In genomic region chr1:93694966-93695365, GRCm38 (mm10) we compare ENCODE assay signal across 8 mouse cellular contexts. TPM values are rescaled to one million over a fixed set of nuclear protein-coding genes. Genes with fewer than 3 reads are reported as not detected.
A peak's percentile ranks its signal among the peaks of the same experiment; 100 is the strongest.
DNase-seq lines count a peak whose midpoint lies in the region; ATAC-seq lines count a peak whose summit lies in the region.

No protein-coding gene starts in this region.

- peaks cover 2% of the 10 kb centered on the region; the same call in 1 of the 2 replicates for H3K36me3 ChIP-seq in heart, embryonic 11.5 days (ENCODE audit: control insufficient read depth, insufficient read depth, low read length)
- no peaks in the 10 kb centered on the region for H3K36me3 ChIP-seq in stomach, embryonic 16.5 days (ENCODE audit: control insufficient read depth, insufficient read depth, low read length)

- H3K4me3 ChIP-seq in heart, embryonic 11.5 days (ENCODE audit: low read depth, low read length), result no peak overlapping the region
- no peak overlapping the region for H3K4me3 ChIP-seq in stomach, embryonic 16.5 days (replicated peaks; ENCODE audit: low read length)

- no peaks in the 10 kb centered on the region for H3K27me3 ChIP-seq in heart, embryonic 11.5 days (ENCODE audit: control insufficient read depth, insufficient read depth, low read length)
- no peaks in the 10 kb centered on the region for H3K27me3 ChIP-seq in stomach, embryonic 16.5 days (ENCODE audit: control insufficient read depth, insufficient read depth, low read length)

- H3K4me1 ChIP-seq in heart, embryonic 11.5 days (ENCODE audit: control insufficient read depth, insufficient read depth, low read length), result peaks cover 16% of the 10 kb centered on the region
- H3K4me1 ChIP-seq in stomach, embryonic 16.5 days (ENCODE audit: control insufficient read depth, insufficient read depth, low read length), result no peaks in the 10 kb centered on the region

- DNase-seq in heart, adult 11 months, result peak; percentile 98
- DNase-seq in gastrocnemius, postnatal 36 days, result peak; percentile 69 to 70
- DNase-seq in kidney, postnatal 10 days, result peak; percentile 88
- DNase-seq in left cerebral cortex, adult 9 months (ENCODE audit: low spot score in 2 of 2), result no peak
- no peak for DNase-seq in layer of hippocampus, postnatal 36 days

- intact Hi-C loops in gastrocnemius, postnatal 36 days (cut with DNase I), result no loop called here

- H3K9me3 ChIP-seq in heart, embryonic 11.5 days (replicated peaks; ENCODE audit: control insufficient read depth, low read length), result no peaks in the 10 kb centered on the region
- no peaks in the 10 kb centered on the region for H3K9me3 ChIP-seq in stomach, embryonic 16.5 days (replicated peaks; ENCODE audit: control insufficient read depth, low read length)

- WGBS in heart, embryonic 11.5 days (ENCODE audit: insufficient replicate concordance), result 53% methylated on average over 6 of the region's 6 CpGs
- 78% methylated on average over 6 of the region's 6 CpGs for WGBS in stomach, embryonic 16.5 days

- no peak overlapping the region for H3K9ac ChIP-seq in heart, embryonic 11.5 days (ENCODE audit: low read depth, low read length)
- no peak overlapping the region for H3K9ac ChIP-seq in stomach, embryonic 16.5 days (ENCODE audit: low read length)

- no peak for ATAC-seq in heart, embryonic 11.5 days (replicated peaks; ENCODE audit: insufficient number of reproducible peaks, low FRiP score, low TSS enrichment)
- no peak for ATAC-seq in stomach, embryonic 16.5 days (ENCODE audit: insufficient read depth, low FRiP score)
- ATAC-seq in inflammation-experienced regulatory T-cells, adult 6 months, result no peak

- no peak overlapping the region for H3K4me2 ChIP-seq in heart, embryonic 11.5 days
- no peak overlapping the region for H3K4me2 ChIP-seq in stomach, embryonic 16.5 days (ENCODE audit: low read depth, low read length)

- H3K27ac ChIP-seq in heart, embryonic 11.5 days (ENCODE audit: low read depth, low read length), result no peak overlapping the region
- H3K27ac ChIP-seq in stomach, embryonic 16.5 days (ENCODE audit: low read length), result peak overlapping the region; percentile 53; the same call in 1 of the 2 replicates

RNA-seq across cellular contexts. Expression of gene Bok, which starts 9.5 kb away (rescaled TPM):
- 29.2 and 33.2 TPM in 2 replicates for polyA plus RNA-seq in heart, embryonic 11.5 days (2014; fragmentation: Nextera tagmentation; extraction: Ambion mirVana)
- total RNA-seq in gastrocnemius, postnatal 36 days (2021), result 1 to 10 TPM; 1.2 to 1.8 TPM
- polyA plus RNA-seq in stomach, embryonic 16.5 days (2015; fragmentation: Nextera tagmentation; extraction: Ambion mirVana), result 64.5 and 66.8 TPM in 2 replicates
- 10 to 100 TPM; 64.5 to 79.7 TPM for total RNA-seq in layer of hippocampus, postnatal 36 days (2021)
- not detected for polyA plus RNA-seq in inflammation-experienced regulatory T-cells, adult 6 months (2017; shearing (Covaris generic))

RNA-seq across cellular contexts. Expression of gene Stk25, which starts 36.5 kb away (rescaled TPM):
- 144 and 152 TPM in 2 replicates for polyA plus RNA-seq in heart, embryonic 11.5 days (2014; fragmentation: Nextera tagmentation; extraction: Ambion mirVana)
- total RNA-seq in gastrocnemius, postnatal 36 days (2021), result 10 to 100 TPM; 81.8 to 87.7 TPM
- polyA plus RNA-seq in stomach, embryonic 16.5 days (2015; fragmentation: Nextera tagmentation; extraction: Ambion mirVana), result 135 and 142 TPM in 2 replicates
- 100 to 1,000 TPM; 397 to 399 TPM for total RNA-seq in layer of hippocampus, postnatal 36 days (2021)
- polyA plus RNA-seq in inflammation-experienced regulatory T-cells, adult 6 months (2017; shearing (Covaris generic)), result 10 to 100 TPM; 30.5 to 33.7 (median 32.4) TPM

RNA-seq across cellular contexts. Expression of gene Atg4b, which starts 56.3 kb away (rescaled TPM):
- polyA plus RNA-seq in heart, embryonic 11.5 days (2014; fragmentation: Nextera tagmentation; extraction: Ambion mirVana), result 70.6 and 70.9 TPM in 2 replicates
- total RNA-seq in gastrocnemius, postnatal 36 days (2021), result 10 to 100 TPM; 27.0 to 28.5 TPM
- 68.8 and 71.5 TPM in 2 replicates for polyA plus RNA-seq in stomach, embryonic 16.5 days (2015; fragmentation: Nextera tagmentation; extraction: Ambion mirVana)
- 10 to 100 TPM; 79.8 to 84.8 TPM for total RNA-seq in layer of hippocampus, postnatal 36 days (2021)
- 10 to 100 TPM; 57.6 to 85.3 (median 63.8) TPM for polyA plus RNA-seq in inflammation-experienced regulatory T-cells, adult 6 months (2017; shearing (Covaris generic))

RNA-seq across cellular contexts. Expression of gene Thap4, which starts 59.7 kb away (rescaled TPM):
- polyA plus RNA-seq in heart, embryonic 11.5 days (2014; fragmentation: Nextera tagmentation; extraction: Ambion mirVana), result 49.5 and 53.3 TPM in 2 replicates
- 10 to 100 TPM; 61.0 to 65.6 TPM for total RNA-seq in gastrocnemius, postnatal 36 days (2021)
- 42.7 and 51.6 TPM in 2 replicates for polyA plus RNA-seq in stomach, embryonic 16.5 days (2015; fragmentation: Nextera tagmentation; extraction: Ambion mirVana)
- total RNA-seq in layer of hippocampus, postnatal 36 days (2021), result 10 to 100 TPM; 34.2 to 34.3 TPM
- polyA plus RNA-seq in inflammation-experienced regulatory T-cells, adult 6 months (2017; shearing (Covaris generic)), result 10 to 100 TPM; 13.8 to 21.0 (median 19.3) TPM

Comparison
In these comparisons a context has a peak if more than half of its experiments do, and no peak if none do; other contexts are left out.
1. DNase-seq: peak in heart, adult 11 months (single experiment), gastrocnemius, postnatal 36 days (2 of 2) and kidney, postnatal 10 days (single experiment); none in left cerebral cortex, adult 9 months (0 of 2) and layer of hippocampus, postnatal 36 days (0 of 2).
2. RNA of gene Bok, which starts 9.5 kb away (polyA plus RNA-seq): 64.5 to 66.8 TPM in stomach, embryonic 16.5 days and 29.2 to 33.2 TPM in heart, embryonic 11.5 days; not detected in inflammation-experienced regulatory T-cells, adult 6 months; every median in the first group is over 10 times any median in the second.